Mouse (Mus musculus): ENCODE measurements around the gene Hoxd9.

Gene Hoxd9

GRCm38 (mm10) chr2:74683471-74683951 lies 14.0 kb upstream of the Hoxd9 start:
- no peak for DNase-seq (ENCODE audit: low spot score in 2 of 2)

- no peak for DNase-seq (ENCODE audit: low spot score in 2 of 2)
Measured at GRCm38 (mm10) chr2:74684106-74684505, 13.4 kb upstream of the Hoxd9 start.

- no peak for DNase-seq (ENCODE audit: low spot score in 2 of 2)
Measured at GRCm38 (mm10) chr2:74685059-74685603, 12.4 kb upstream of the Hoxd9 start.

- DNase-seq (ENCODE audit: low spot score in 2 of 2) = no peak
Measured at GRCm38 (mm10) chr2:74686301-74686987, 11.1 kb upstream of the Hoxd9 start.

- DNase-seq (ENCODE audit: low spot score in 2 of 2) = no peak
Measured at GRCm38 (mm10) chr2:74686988-74687697, 10.4 kb upstream of the Hoxd9 start.

- no peak for DNase-seq (ENCODE audit: low spot score in 2 of 2)
Measured at GRCm38 (mm10) chr2:74687698-74688555, 9.6 kb upstream of the Hoxd9 start.

GRCm38 (mm10) chr2:74688795-74689573 lies 8.5 kb upstream of the Hoxd9 start:
- no peak for DNase-seq (ENCODE audit: low spot score in 2 of 2)

- DNase-seq (ENCODE audit: low spot score in 2 of 2) = no peak
Measured at GRCm38 (mm10) chr2:74689574-74690337, 7.8 kb upstream of the Hoxd9 start.

- DNase-seq (ENCODE audit: low spot score in 2 of 2) = no peak
Measured at GRCm38 (mm10) chr2:74690338-74690716, 7.2 kb upstream of the Hoxd9 start.

- DNase-seq (ENCODE audit: low spot score in 2 of 2) = no peak
Measured at GRCm38 (mm10) chr2:74691022-74691951, 6.2 kb upstream of the Hoxd9 start, which contains the start of gene Hoxd10. Gene Hoxd10, plus strand, starts transcription at chr2:74691924.

GRCm38 (mm10) chr2:74691995-74692807 lies 5.3 kb upstream of the Hoxd9 start:
- no peak for DNase-seq (ENCODE audit: low spot score in 2 of 2)

- no peak for DNase-seq (ENCODE audit: low spot score in 2 of 2)
Measured at GRCm38 (mm10) chr2:74692808-74693431, 4.6 kb upstream of the Hoxd9 start.

- no peak for DNase-seq (ENCODE audit: low spot score in 2 of 2)
Measured at GRCm38 (mm10) chr2:74693432-74693827, 4.1 kb upstream of the Hoxd9 start.

GRCm38 (mm10) chr2:74694066-74694465 lies 3.5 kb upstream of the Hoxd9 start:
- no peak for DNase-seq (ENCODE audit: low spot score in 2 of 2)

GRCm38 (mm10) chr2:74695383-74695782 lies 2.1 kb upstream of the Hoxd9 start:
- no peak for DNase-seq (ENCODE audit: low spot score in 2 of 2)

- DNase-seq (ENCODE audit: low spot score in 2 of 2) = no peak
Measured at GRCm38 (mm10) chr2:74695813-74696430, 1.6 kb upstream of the Hoxd9 start.

All from natural killer cell, adult 2 months (primary cell).